Mouse (Mus musculus) cerebellum, adult 2 months (tissue): Measurements from ENCODE around the gene Fbxl5.

ENCODE experiments used
- CTCF ChIP-seq: fragments of 200-500 bp; IDR thresholded peaks from 2 replicates; pipeline ENCODE4 v1.5.1; 2011; ENCODE audit warnings: low read depth, mild to moderate bottlenecking, control low read depth, low read length, moderate library complexity, borderline replicate concordance; ENCODE audit not compliant: insufficient read depth
- POLR2A ChIP-seq: fragments of 200-500 bp; IDR thresholded peaks from 2 replicates; pipeline ENCODE4 v1.6.1; 2011; ENCODE audit warnings: low read length, control low read depth, borderline replicate concordance; ENCODE audit not compliant: insufficient read depth

DNA sequence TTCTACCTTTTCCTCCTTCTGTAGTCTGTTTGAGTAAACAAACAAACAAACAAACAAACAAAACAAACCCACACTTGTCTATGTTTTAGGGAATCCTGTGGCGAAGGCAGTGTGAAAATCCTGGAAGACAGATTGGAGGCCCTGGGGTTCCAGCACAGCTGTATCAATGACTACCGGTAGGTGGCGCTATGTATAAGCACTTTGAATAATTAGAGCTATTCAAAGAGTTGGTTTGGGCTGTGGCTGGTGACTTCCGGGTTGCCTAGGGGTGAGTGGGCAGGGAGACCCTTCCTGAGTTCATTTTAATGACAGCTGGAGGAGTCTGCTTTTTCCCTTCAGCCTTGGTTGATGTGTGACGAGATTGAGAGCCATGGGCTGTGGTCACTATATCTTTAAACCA, 15.9 kb upstream of the Fbxl5 start:
- TF ChIP-seq CTCF = peak; percentile 68
- no peak for TF ChIP-seq POLR2A
